Mouse (Mus musculus) E14TG2a.4 (cell line): ENCODE results near the gene Cdk5rap1.
"Not testable (repeated sequence)": the region's sequence is repeated elsewhere in the genome, so short reads cannot be mapped to it uniquely, and the experiment has no call there.

Experiments
- H3K27me3 ChIP-seq: 2 replicates; pipeline ENCODE4 v1.6.1; 2014; ENCODE audit warnings: low read length, control low read depth; ENCODE audit not compliant: insufficient read depth
- H3K36me3 ChIP-seq: 2 replicates; pipeline ENCODE4 v1.6.1; 2014; ENCODE audit warnings: low read length, control low read depth; ENCODE audit not compliant: insufficient read depth
- H3K4me1 ChIP-seq: replicated peaks from 2 replicates; pipeline ENCODE4 v1.6.1; 2014; ENCODE audit warnings: low read depth, low read length, control low read depth
- H3K4me3 ChIP-seq: replicated peaks from 2 replicates; pipeline ENCODE4 v1.5.1; 2014; ENCODE audit warnings: mild to moderate bottlenecking, low read length
- H3K9me3 ChIP-seq: 2 replicates; pipeline ENCODE4 v1.6.1; 2014; ENCODE audit warnings: low read length, control low read depth
- CTCF ChIP-seq: conservative IDR thresholded peaks from 2 replicates; pipeline ENCODE4 v1.5.1; 2014; ENCODE audit warnings: low read length
- NANOG ChIP-seq: IDR thresholded peaks from 2 replicates; pipeline ENCODE4 v1.6.1; 2014; ENCODE audit warnings: borderline replicate concordance, low read length, mixed read lengths

Cdk5rap1 gene

GRCm38 (mm10) chr2:154292833-154293232 is 80.0 kb downstream of the Cdk5rap1 start:
- no peaks in the 10 kb centered on the region for H3K36me3 ChIP-seq
- no peaks in the 10 kb centered on the region for H3K27me3 ChIP-seq
- TF ChIP-seq NANOG (no peak), CTCF (no peak)
- no peaks in the 10 kb centered on the region for H3K9me3 ChIP-seq
- H3K4me3 ChIP-seq, result no peak overlapping the region
- no peaks in the 10 kb centered on the region for H3K4me1 ChIP-seq

GRCm38 (mm10) chr2:154291866-154292265 is 80.9 kb downstream of the Cdk5rap1 start:
- not testable (repeated sequence) for H3K4me1 ChIP-seq, H3K9me3 ChIP-seq, H3K36me3 ChIP-seq, H3K4me3 ChIP-seq, H3K27me3 ChIP-seq
